Mouse (Mus musculus) liver, embryonic 14.5 days (tissue): ENCODE measurements around the gene Vldlr.

Experiments used
- CTCF ChIP-seq: IDR thresholded peaks from 2 replicates; pipeline ENCODE4 v1.5.1; 2016; ENCODE audit warnings: antibody characterized with exemption, low read depth, control low read depth
- EP300 ChIP-seq: IDR thresholded peaks from 2 replicates; pipeline ENCODE4 v1.6.1; 2016; ENCODE audit warnings: antibody characterized with exemption, low read depth

DNA sequence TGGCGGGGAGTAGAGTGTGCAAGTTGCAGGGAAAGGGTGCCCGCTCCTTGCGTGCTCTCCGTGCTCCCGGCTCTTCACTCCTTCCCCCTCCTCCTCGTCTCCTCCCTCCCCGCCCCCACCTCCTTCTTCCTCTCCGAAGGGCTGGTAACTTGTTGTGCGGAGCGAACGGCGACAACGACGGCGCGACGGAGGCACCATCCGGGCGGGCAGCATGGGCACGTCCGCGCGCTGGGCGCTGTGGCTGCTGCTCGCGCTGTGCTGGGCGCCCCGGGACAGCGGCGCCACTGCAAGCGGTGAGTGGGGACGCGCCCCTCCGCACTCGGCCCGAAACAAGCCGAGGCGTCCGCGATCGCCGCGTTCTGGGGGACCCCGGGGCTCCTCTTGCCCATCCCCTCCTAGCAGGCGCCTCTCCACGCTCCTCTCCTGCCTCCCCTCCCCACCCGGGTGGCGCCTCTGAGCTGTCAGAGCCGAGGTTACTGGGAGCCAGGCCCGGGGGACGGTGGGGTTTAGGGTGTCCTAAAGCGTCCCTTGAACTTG lies 1.2 kb downstream of the Vldlr start:
- TF ChIP-seq EP300, result no peak
- TF ChIP-seq CTCF, result no peak
